Mouse (Mus musculus): ENCODE results near the gene Arhgap35.
"Not testable (repeated sequence)": the region's sequence is repeated elsewhere in the genome, so short reads cannot be mapped to it uniquely, and the experiment has no call there.

Arhgap35 gene

GRCm38 (mm10) chr7:16614888-16615715, at the start of gene Arhgap35:
Gene Arhgap35 (minus strand): TSS chr7:16614993.
- peak; percentile 100 for DNase-seq (ENCODE audit: low spot score in 2 of 2)

GRCm38 (mm10) chr7:16644260-16644659, 29.5 kb upstream of the Arhgap35 start:
- no peak for DNase-seq (ENCODE audit: low spot score in 2 of 2)

- not testable (repeated sequence) for DNase-seq (ENCODE audit: low spot score in 2 of 2)
Measured at GRCm38 (mm10) chr7:16643106-16643505, 28.3 kb upstream of the Arhgap35 start.

- no peak for DNase-seq (ENCODE audit: low spot score in 2 of 2)
Measured at GRCm38 (mm10) chr7:16639028-16639427, 24.2 kb upstream of the Arhgap35 start.

GRCm38 (mm10) chr7:16635116-16635515, 20.3 kb upstream of the Arhgap35 start:
- no peak for DNase-seq (ENCODE audit: low spot score in 2 of 2)

GRCm38 (mm10) chr7:16633913-16634312, 19.1 kb upstream of the Arhgap35 start:
- not testable (repeated sequence) for DNase-seq (ENCODE audit: low spot score in 2 of 2)

GRCm38 (mm10) chr7:16631932-16632331, 17.1 kb upstream of the Arhgap35 start:
- no peak for DNase-seq (ENCODE audit: low spot score in 2 of 2)

- no peak for DNase-seq (ENCODE audit: low spot score in 2 of 2)
Measured at GRCm38 (mm10) chr7:16631025-16631424, 16.2 kb upstream of the Arhgap35 start.

- DNase-seq (ENCODE audit: low spot score in 2 of 2), result peak in 1 of 2 experiments; percentile 32
Measured at GRCm38 (mm10) chr7:16629598-16630296, 15.0 kb upstream of the Arhgap35 start.

GRCm38 (mm10) chr7:16628096-16628771, 13.4 kb upstream of the Arhgap35 start:
- peak; percentile 42 to 45 for DNase-seq (ENCODE audit: low spot score in 2 of 2)

GRCm38 (mm10) chr7:16623687-16624086, 8.9 kb upstream of the Arhgap35 start:
- DNase-seq (ENCODE audit: low spot score in 2 of 2), result no peak

GRCm38 (mm10) chr7:16623131-16623530, 8.3 kb upstream of the Arhgap35 start:
- no peak for DNase-seq (ENCODE audit: low spot score in 2 of 2)

- no peak for DNase-seq (ENCODE audit: low spot score in 2 of 2)
Measured at GRCm38 (mm10) chr7:16621066-16621622, 6.4 kb upstream of the Arhgap35 start.

- DNase-seq (ENCODE audit: low spot score in 2 of 2), result peak; percentile 29 to 58
Measured at GRCm38 (mm10) chr7:16618661-16619211, 3.9 kb upstream of the Arhgap35 start.

GRCm38 (mm10) chr7:16617045-16617444, 2.3 kb upstream of the Arhgap35 start:
- peak; percentile 25 to 33 for DNase-seq (ENCODE audit: low spot score in 2 of 2)

GRCm38 (mm10) chr7:16614171-16614887, 464 bp downstream of the Arhgap35 start:
- DNase-seq (ENCODE audit: low spot score in 2 of 2), result peak; percentile 30 to 49

- DNase-seq (ENCODE audit: low spot score in 2 of 2), result no peak
Measured at GRCm38 (mm10) chr7:16613461-16614170, 1.2 kb downstream of the Arhgap35 start.

- DNase-seq (ENCODE audit: low spot score in 2 of 2), result no peak
Measured at GRCm38 (mm10) chr7:16610345-16610744, 4.4 kb downstream of the Arhgap35 start.

GRCm38 (mm10) chr7:16608961-16609360, 5.8 kb downstream of the Arhgap35 start:
- no peak for DNase-seq (ENCODE audit: low spot score in 2 of 2)

- no peak for DNase-seq (ENCODE audit: low spot score in 2 of 2)
Measured at GRCm38 (mm10) chr7:16608046-16608445, 6.7 kb downstream of the Arhgap35 start.
